13 mouse cellular contexts compared by ENCODE assay signal in genomic region chr8:126830242-126830530, GRCm38 (mm10).
DNase-seq lines count a peak whose midpoint lies in the region; ATAC-seq and TF ChIP-seq lines count a peak whose summit lies in the region.
"Had no signal": no experiment of that assay in that cellular context is flagged by ENCODE, and none has a peak within 500 bp of the region (broad histone marks: within the 10 kb centered on the region; RNA-seq: fewer than 3 reads in every experiment).

No protein-coding gene starts in this region.

- H3K9me3 ChIP-seq in heart, postnatal 0 days (replicated peaks; ENCODE audit: control insufficient read depth, low read length): no peaks in the 10 kb centered on the region
- H3K9me3 ChIP-seq in lung, embryonic 16.5 days (ENCODE audit: control insufficient read depth, low read length): no peaks in the 10 kb centered on the region
- no peaks in the 10 kb centered on the region for H3K9me3 ChIP-seq in intestine, embryonic 15.5 days
- H3K9me3 ChIP-seq in stomach, embryonic 15.5 days: no peaks in the 10 kb centered on the region
- H3K9me3 ChIP-seq: limb, embryonic 12.5 days had no signal

- H3K9ac ChIP-seq in heart, postnatal 0 days (replicated peaks; ENCODE audit: low read depth, low read length): no peak overlapping the region
- no peak overlapping the region for H3K9ac ChIP-seq in lung, embryonic 16.5 days (ENCODE audit: low read length)
- H3K9ac ChIP-seq in intestine, embryonic 15.5 days: no peak overlapping the region
- H3K9ac ChIP-seq in stomach, embryonic 15.5 days: no peak overlapping the region; the same call in 1 of the 2 replicates
- H3K9ac ChIP-seq: limb, embryonic 12.5 days had no signal

- 79% methylated on average over 5 of the region's 5 CpGs for WGBS in heart, postnatal 0 days
- WGBS in lung, embryonic 16.5 days: 63% methylated on average over 5 of the region's 5 CpGs
- WGBS in intestine, embryonic 15.5 days: 66% methylated on average over 5 of the region's 5 CpGs
- 70% methylated on average over 5 of the region's 5 CpGs for WGBS in stomach, embryonic 15.5 days

- H3K4me3 ChIP-seq in heart, postnatal 0 days (ENCODE audit: low read depth, low read length): no peak overlapping the region
- no peak overlapping the region for H3K4me3 ChIP-seq in lung, embryonic 16.5 days (ENCODE audit: low read length)
- H3K4me3 ChIP-seq in intestine, embryonic 15.5 days (replicated peaks): no peak overlapping the region
- no peak overlapping the region for H3K4me3 ChIP-seq in stomach, embryonic 15.5 days (replicated peaks)
- H3K4me3 ChIP-seq: erythroblast, embryonic 14.5 days; limb, embryonic 12.5 days had no signal

- H3K4me2 ChIP-seq in heart, postnatal 0 days (ENCODE audit: low read depth, low read length): no peak overlapping the region
- no peak overlapping the region for H3K4me2 ChIP-seq in lung, embryonic 16.5 days (ENCODE audit: low read depth, low read length)
- no peak overlapping the region for H3K4me2 ChIP-seq in intestine, embryonic 15.5 days (replicated peaks)
- H3K4me2 ChIP-seq in stomach, embryonic 15.5 days: no peak overlapping the region
- H3K4me2 ChIP-seq: limb, embryonic 12.5 days had no signal

- no peaks in the 10 kb centered on the region for H3K27me3 ChIP-seq in heart, postnatal 0 days (ENCODE audit: control insufficient read depth, insufficient read depth, low read length)
- H3K27me3 ChIP-seq in lung, embryonic 16.5 days (ENCODE audit: control insufficient read depth, insufficient read depth, low read depth, low read length): no peaks in the 10 kb centered on the region
- H3K27me3 ChIP-seq in intestine, embryonic 15.5 days (replicated peaks): no peaks in the 10 kb centered on the region
- no peaks in the 10 kb centered on the region for H3K27me3 ChIP-seq in stomach, embryonic 15.5 days (replicated peaks)
- H3K27me3 ChIP-seq: CH12.LX; limb, embryonic 12.5 days had no signal

- peak overlapping the region; percentile 11; the same call in 1 of the 2 replicates for H3K27ac ChIP-seq in heart, postnatal 0 days (ENCODE audit: low read depth)
- peak overlapping the region; percentile 83 for H3K27ac ChIP-seq in lung, embryonic 16.5 days (ENCODE audit: low read length)
- H3K27ac ChIP-seq in intestine, embryonic 15.5 days: peak overlapping the region; percentile 84
- H3K27ac ChIP-seq in stomach, embryonic 15.5 days: peak overlapping the region; percentile 84

- no peak for TF ChIP-seq CTCF in heart, postnatal 0 days (IDR thresholded peaks at IDR 0.05; ENCODE audit: low read depth)

- no peak for ATAC-seq in heart, postnatal 0 days (ENCODE audit: insufficient read depth, low read depth)
- ATAC-seq in lung, embryonic 16.5 days (ENCODE audit: low read depth): no peak
- ATAC-seq in intestine, embryonic 15.5 days: no peak
- no peak for ATAC-seq in stomach, embryonic 15.5 days (ENCODE audit: insufficient read depth, low FRiP score, low read depth)
- no peak for ATAC-seq in erythroblast, adult 5-6 weeks (replicated peaks; ENCODE audit: low FRiP score, poor library complexity, severe bottlenecking)

- H3K4me1 ChIP-seq in heart, postnatal 0 days (ENCODE audit: control insufficient read depth, insufficient read depth): peaks cover 64% of the 10 kb centered on the region
- peaks cover 74% of the 10 kb centered on the region for H3K4me1 ChIP-seq in lung, embryonic 16.5 days (replicated peaks; ENCODE audit: control insufficient read depth, insufficient read depth, low read length)
- peaks cover 69% of the 10 kb centered on the region for H3K4me1 ChIP-seq in intestine, embryonic 15.5 days (replicated peaks)
- H3K4me1 ChIP-seq in stomach, embryonic 15.5 days: peaks cover 65% of the 10 kb centered on the region

- H3K36me3 ChIP-seq in heart, postnatal 0 days (replicated peaks; ENCODE audit: control insufficient read depth, insufficient read depth, low read length): no peaks in the 10 kb centered on the region
- no peaks in the 10 kb centered on the region for H3K36me3 ChIP-seq in lung, embryonic 16.5 days (ENCODE audit: control insufficient read depth, insufficient read depth, low read length)
- H3K36me3 ChIP-seq in intestine, embryonic 15.5 days: no peaks in the 10 kb centered on the region
- no peaks in the 10 kb centered on the region for H3K36me3 ChIP-seq in stomach, embryonic 15.5 days
- H3K36me3 ChIP-seq: limb, embryonic 12.5 days had no signal

- no peak for DNase-seq in heart, postnatal 0 days (ENCODE audit: low spot score)
- no peak for DNase-seq in heart, adult 11 months
- DNase-seq in lung, postnatal 25 days (ENCODE audit: low spot score): no peak
- no peak for DNase-seq in retina, embryonic 14.5 days (ENCODE audit: low spot score)
- DNase-seq: cerebellum, postnatal 10 days; layer of hippocampus, adult 9-11 months had no signal

- TF ChIP-seq EP300 in heart, postnatal 0 days (IDR thresholded peaks at IDR 0.05; ENCODE audit: low read depth): no peak

Comparison
In these comparisons a context has a peak if more than half of its experiments do, and no peak if none do; other contexts are left out.
1. H3K27ac ChIP-seq: peak in every context shown above with its lines; median percentile 84 in intestine, embryonic 15.5 days; 84 in stomach, embryonic 15.5 days; 83 in lung, embryonic 16.5 days; 11 in heart, postnatal 0 days.